9 mouse cellular contexts compared by ENCODE assay signal in genomic region chr10:40416944-40417343, GRCm38 (mm10).
DNase-seq lines count a peak whose midpoint lies in the region; ATAC-seq and TF ChIP-seq lines count a peak whose summit lies in the region.
"Had no signal": no experiment of that assay in that cellular context is flagged by ENCODE, and none has a peak within 500 bp of the region (broad histone marks: within the 10 kb centered on the region; RNA-seq: fewer than 3 reads in every experiment).

No protein-coding gene starts in this region.

- no peak for TF ChIP-seq CTCF in lung, embryonic 14.5 days (IDR thresholded peaks at IDR 0.05; ENCODE audit: low read depth)

- intact Hi-C loops in heart, postnatal 36 days (cut with DNase I) = no loop called here

- no peaks in the 10 kb centered on the region for H3K9me3 ChIP-seq in lung, embryonic 14.5 days (ENCODE audit: low read depth, low read length)
- H3K9me3 ChIP-seq in neural tube, embryonic 15.5 days (replicated peaks) = no peaks in the 10 kb centered on the region
- no peaks in the 10 kb centered on the region for H3K9me3 ChIP-seq in forebrain, embryonic 12.5 days
- H3K9me3 ChIP-seq: neural tube, embryonic 12.5 days had no signal

- H3K4me1 ChIP-seq in lung, embryonic 14.5 days (ENCODE audit: insufficient read depth) = peaks cover 7% of the 10 kb centered on the region; the same call in 1 of the 2 replicates
- peaks cover 8% of the 10 kb centered on the region; the same call in 1 of the 2 replicates for H3K4me1 ChIP-seq in neural tube, embryonic 15.5 days
- H3K4me1 ChIP-seq in forebrain, embryonic 12.5 days = peaks cover 4% of the 10 kb centered on the region
- H3K4me1 ChIP-seq: neural tube, embryonic 12.5 days had no signal

- ATAC-seq in lung, embryonic 14.5 days (ENCODE audit: insufficient read depth) = peak; percentile 81
- no peak for ATAC-seq in neural tube, embryonic 15.5 days (ENCODE audit: low FRiP score)
- no peak for ATAC-seq in forebrain, embryonic 12.5 days (ENCODE audit: low FRiP score)
- ATAC-seq in megakaryocyte, adult 5-6 weeks (ENCODE audit: poor library complexity, severe bottlenecking) = no peak

- 37% methylated on average over 7 of the region's 7 CpGs for WGBS in lung, embryonic 14.5 days
- WGBS in neural tube, embryonic 15.5 days = 72% methylated on average over 7 of the region's 7 CpGs
- 89% methylated on average over 7 of the region's 7 CpGs for WGBS in forebrain, embryonic 12.5 days

- peak; percentile 60 for DNase-seq in ovary, adult 18-20 months (ENCODE audit: low spot score)
- no peak for DNase-seq in ovary, postnatal 10 days (ENCODE audit: low spot score)
- DNase-seq in cerebellum, adult 18-20 months = peak; percentile 60 to 70
- DNase-seq in heart, postnatal 36 days = peak; percentile 22 to 37
- DNase-seq in lung, embryonic 14.5 days = peak; percentile 88

- H3K36me3 ChIP-seq in lung, embryonic 14.5 days (ENCODE audit: insufficient read depth) = no peaks in the 10 kb centered on the region
- no peaks in the 10 kb centered on the region for H3K36me3 ChIP-seq in neural tube, embryonic 15.5 days
- H3K36me3 ChIP-seq in forebrain, embryonic 12.5 days (replicated peaks) = no peaks in the 10 kb centered on the region
- H3K36me3 ChIP-seq: neural tube, embryonic 12.5 days had no signal

- no peak overlapping the region for H3K9ac ChIP-seq in lung, embryonic 14.5 days
- H3K9ac ChIP-seq in neural tube, embryonic 15.5 days (replicated peaks) = no peak overlapping the region
- H3K9ac ChIP-seq in forebrain, embryonic 12.5 days = no peak overlapping the region
- H3K9ac ChIP-seq: neural tube, embryonic 12.5 days had no signal

- peak overlapping the region; percentile 46; the same call in 1 of the 2 replicates for H3K27ac ChIP-seq in lung, embryonic 14.5 days (ENCODE audit: low read depth)
- no peak overlapping the region for H3K27ac ChIP-seq in neural tube, embryonic 15.5 days (replicated peaks)
- H3K27ac ChIP-seq in forebrain, embryonic 12.5 days = no peak overlapping the region
- H3K27ac ChIP-seq: neural tube, embryonic 12.5 days had no signal

- no peaks in the 10 kb centered on the region for H3K27me3 ChIP-seq in lung, embryonic 14.5 days (ENCODE audit: insufficient read depth, low read length)
- H3K27me3 ChIP-seq in neural tube, embryonic 15.5 days (replicated peaks) = no peaks in the 10 kb centered on the region
- H3K27me3 ChIP-seq in forebrain, embryonic 12.5 days = no peaks in the 10 kb centered on the region
- H3K27me3 ChIP-seq: neural tube, embryonic 12.5 days had no signal

- 0 out of 2 replicates have a peak overlapping the region, but pooled peaks have one; percentile 10 for H3K4me2 ChIP-seq in lung, embryonic 14.5 days
- H3K4me2 ChIP-seq in neural tube, embryonic 15.5 days = no peak overlapping the region
- H3K4me2 ChIP-seq in forebrain, embryonic 12.5 days = no peak overlapping the region
- H3K4me2 ChIP-seq: neural tube, embryonic 12.5 days had no signal

- no peak overlapping the region for H3K4me3 ChIP-seq in lung, embryonic 14.5 days (ENCODE audit: low read depth, low read length)
- no peak overlapping the region for H3K4me3 ChIP-seq in neural tube, embryonic 15.5 days (replicated peaks)
- H3K4me3 ChIP-seq in forebrain, embryonic 12.5 days (replicated peaks) = no peak overlapping the region
- H3K4me3 ChIP-seq: neural tube, embryonic 12.5 days had no signal
